Mouse (Mus musculus) heart, adult 2 months (tissue): Measurements from ENCODE around the gene Smim27.

ENCODE experiments used
- CTCF ChIP-seq: fragments of 200-600 bp; IDR thresholded peaks from 2 replicates; pipeline ENCODE4 v1.8.1; 2022; ENCODE audit warnings: antibody characterized with exemption, mild to moderate bottlenecking, moderate library complexity
- POLR2A ChIP-seq: fragments of 200-500 bp; IDR thresholded peaks from 2 replicates; pipeline ENCODE4 v1.6.1; 2011; ENCODE audit warnings: mild to moderate bottlenecking, low read depth, low read length, control low read depth; ENCODE audit not compliant: insufficient read depth

- TF ChIP-seq CTCF (no peak), POLR2A (no peak)
Measured at GRCm38 (mm10) chr4:40221004-40221760, 48.2 kb upstream of the Smim27 start.
